Mouse (Mus musculus) G1E (cell line): Measurements from ENCODE around the gene Olfr904.
"Not testable (repeated sequence)": the region's sequence is repeated elsewhere in the genome, so short reads cannot be mapped to it uniquely, and the experiment has no call there.

Experiments used
- CTCF ChIP-seq: IDR thresholded peaks from 2 replicates; pipeline ENCODE4 v1.5.1; 2012; ENCODE audit warnings: low read depth, low read length, inconsistent platforms, mixed read lengths
- GATA1 ChIP-seq: IDR thresholded peaks from 2 replicates; pipeline ENCODE4 v1.6.1; 2012; ENCODE audit warnings: borderline replicate concordance, low read length, inconsistent platforms, mixed read lengths
- GATA2 ChIP-seq: IDR thresholded peaks from 2 replicates; pipeline ENCODE4 v1.6.1; 2012; ENCODE audit warnings: low read depth, low read length, inconsistent platforms, borderline replicate concordance

DNA sequence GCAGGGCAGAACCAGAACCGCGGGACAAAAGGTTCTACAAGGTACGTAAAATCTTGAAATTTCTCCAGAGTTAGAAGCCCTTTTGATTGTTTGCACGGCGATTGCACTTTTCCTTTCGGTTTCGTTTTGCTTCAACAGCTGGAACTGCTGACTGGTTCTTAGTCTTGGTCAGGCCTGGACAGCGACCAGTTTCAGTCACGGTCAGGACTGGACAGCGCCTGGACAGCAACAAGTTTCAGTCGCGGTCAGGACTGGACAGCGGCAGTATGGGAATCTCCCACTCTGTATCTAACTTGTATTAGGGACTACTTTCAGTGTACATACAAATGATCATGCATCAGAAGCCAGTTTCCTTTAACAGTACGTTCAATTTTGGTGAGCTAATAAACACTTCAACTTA, 49.4 kb upstream of the Olfr904 start:
- not testable (repeated sequence) for TF ChIP-seq CTCF, GATA2, GATA1
